Mouse (Mus musculus) MEL (cell line): ENCODE data around the gene Ndufaf2. TPM values are rescaled to one million over a fixed set of nuclear protein-coding genes. Genes with fewer than 3 reads are reported as not detected.

Source experiments
- DNase-seq: peaks from one replicate; pipeline ENCODE4 v3.0.0; 2011; ENCODE audit warnings: low read depth, low spot score
- H3K27ac ChIP-seq: 2 replicates; pipeline ENCODE4 v1.5.1; 2012; ENCODE audit warnings: low read depth, mild to moderate bottlenecking, control low read depth, low read length, moderate library complexity; ENCODE audit not compliant: control insufficient read depth
- H3K27me3 ChIP-seq, 2 experiments: fragments of 150-350 bp in 1 of 2; sonication (generic) in 1 of 2; 2 replicates each; pipeline ENCODE4 v1.6.1; 2012; ENCODE audit warnings: low read length in 2 of 2, mild to moderate bottlenecking in 2 of 2, improper control_type of control experiment in 1 of 2, moderate library complexity in 1 of 2; ENCODE audit not compliant: insufficient read depth in 2 of 2, control insufficient read depth in 1 of 2
- H3K36me3 ChIP-seq, 2 experiments: 2 replicates each; pipeline ENCODE4 v1.6.1; 2012 to 2014; ENCODE audit warnings: low read length in 2 of 2, improper control_type of control experiment in 1 of 2, inconsistent platforms in 1 of 2, mild to moderate bottlenecking in 1 of 2; ENCODE audit not compliant: insufficient read depth in 2 of 2, control insufficient read depth in 1 of 2
- H3K4me1 ChIP-seq, 2 experiments: fragments of 150-350 bp in 1 of 2; sonication (generic) in 1 of 2; 2 replicates each; pipeline ENCODE4 v1.6.1; 2012; ENCODE audit warnings: low read length in 2 of 2, improper control_type of control experiment in 1 of 2, mild to moderate bottlenecking in 1 of 2; ENCODE audit not compliant: insufficient read depth in 2 of 2, control insufficient read depth in 1 of 2
- H3K4me3 ChIP-seq, 2 experiments: fragments of 150-350 bp in 1 of 2; sonication (generic) in 1 of 2; 2 replicates each; pipeline ENCODE4 v1.5.1; 2012; ENCODE audit warnings: low read depth in 2 of 2, low read length in 2 of 2, mild to moderate bottlenecking in 2 of 2, moderate library complexity in 2 of 2, control low read depth in 1 of 2, improper control_type of control experiment in 1 of 2; ENCODE audit not compliant: control insufficient read depth in 1 of 2, insufficient read depth in 1 of 2
- H3K79me2 ChIP-seq: 2 replicates; pipeline ENCODE4 v1.6.1; 2012; ENCODE audit warnings: mild to moderate bottlenecking, low read length, moderate library complexity; ENCODE audit not compliant: control insufficient read depth, poor library complexity, insufficient read depth
- H3K9ac ChIP-seq: 2 replicates; pipeline ENCODE4 v1.6.1; 2012; ENCODE audit warnings: low read depth, mild to moderate bottlenecking, control low read depth, low read length, moderate library complexity; ENCODE audit not compliant: control insufficient read depth, poor library complexity, severe bottlenecking
- H3K9me3 ChIP-seq: fragments of 150-350 bp; sonication (generic); replicated peaks from 2 replicates; pipeline ENCODE4 v1.6.1; 2012; ENCODE audit warnings: mild to moderate bottlenecking, low read length, improper control_type of control experiment, moderate library complexity; ENCODE audit not compliant: insufficient read depth
- BHLHE40 ChIP-seq: IDR thresholded peaks from 2 replicates; pipeline ENCODE4 v1.6.1; 2012; ENCODE audit warnings: low read depth, mild to moderate bottlenecking, inconsistent platforms, low read length, improper control_type of control experiment, borderline replicate concordance
- CHD2 ChIP-seq: IDR thresholded peaks from 2 replicates; pipeline ENCODE4 v1.6.1; 2011; ENCODE audit warnings: low read length, improper control_type of control experiment
- CTCF ChIP-seq, 3 experiments: IDR thresholded peaks in 2 of 3; conservative IDR thresholded peaks in 1 of 3; 2 replicates each; pipeline ENCODE4 v1.5.1; 2011 to 2012; ENCODE audit warnings: low read length in 3 of 3, low read depth in 2 of 3, mild to moderate bottlenecking in 2 of 3, improper control_type of control experiment in 1 of 3, inconsistent platforms in 1 of 3, mixed read lengths in 1 of 3, moderate library complexity in 1 of 3; ENCODE audit not compliant: control insufficient read depth in 1 of 3, insufficient read depth in 1 of 3, poor library complexity in 1 of 3, severe bottlenecking in 1 of 3
- ELF1 ChIP-seq: IDR thresholded peaks from 2 replicates; pipeline ENCODE4 v1.6.1; 2014; ENCODE audit warnings: low read depth, mild to moderate bottlenecking, inconsistent platforms, low read length, improper control_type of control experiment, moderate library complexity
- EP300 ChIP-seq, 2 experiments: IDR thresholded peaks; 2 replicates each; pipeline ENCODE4 v1.6.1; 2011; ENCODE audit warnings: improper control_type of control experiment in 2 of 2, low read length in 2 of 2, low read depth in 1 of 2, mild to moderate bottlenecking in 1 of 2
- ETS1 ChIP-seq: IDR thresholded peaks from 2 replicates; pipeline ENCODE4 v1.6.1; 2012; ENCODE audit warnings: low read depth, mild to moderate bottlenecking, inconsistent platforms, low read length, improper control_type of control experiment, moderate library complexity
- GATA1 ChIP-seq: IDR thresholded peaks from 2 replicates; pipeline ENCODE4 v1.6.1; 2011; ENCODE audit warnings: low read depth, low read length, improper control_type of control experiment
- HCFC1 ChIP-seq: IDR thresholded peaks from 2 replicates; pipeline ENCODE4 v1.6.1; 2012; ENCODE audit warnings: low read depth, mild to moderate bottlenecking, inconsistent platforms, low read length, improper control_type of control experiment, moderate library complexity
- JUND ChIP-seq: IDR thresholded peaks from 2 replicates; pipeline ENCODE4 v1.6.1; 2011; ENCODE audit warnings: low read depth, mild to moderate bottlenecking, improper control_type of control experiment, low read length
- KAT2A ChIP-seq: conservative IDR thresholded peaks from 2 replicates; pipeline ENCODE4 v1.6.1; 2012; ENCODE audit warnings: low read depth, low read length, improper control_type of control experiment, inconsistent platforms
- MAFK ChIP-seq: IDR thresholded peaks from 2 replicates; pipeline ENCODE4 v1.6.1; 2011; ENCODE audit warnings: low read depth, mild to moderate bottlenecking, low read length, improper control_type of control experiment, borderline replicate concordance
- MAZ ChIP-seq: IDR thresholded peaks from 2 replicates; pipeline ENCODE4 v1.6.1; 2012; ENCODE audit warnings: low read depth, mild to moderate bottlenecking, inconsistent platforms, low read length, improper control_type of control experiment
- MXI1 ChIP-seq: IDR thresholded peaks from 2 replicates; pipeline ENCODE4 v1.6.1; 2011; ENCODE audit warnings: mild to moderate bottlenecking, low read depth, low read length, improper control_type of control experiment
- MYB ChIP-seq: IDR thresholded peaks from 2 replicates; pipeline ENCODE4 v1.6.1; 2011; ENCODE audit warnings: mild to moderate bottlenecking, low read depth, low read length, improper control_type of control experiment
- MYC ChIP-seq: IDR thresholded peaks from 2 replicates; pipeline ENCODE4 v1.6.1; 2011; ENCODE audit warnings: low read depth, mild to moderate bottlenecking, low read length, improper control_type of control experiment, moderate library complexity
- NELFE ChIP-seq: IDR thresholded peaks from 2 replicates; pipeline ENCODE4 v1.6.1; 2011; ENCODE audit warnings: low read depth, low read length, improper control_type of control experiment
- NRF1 ChIP-seq: IDR thresholded peaks from 2 replicates; pipeline ENCODE4 v1.6.1; 2014; ENCODE audit warnings: low read depth, mild to moderate bottlenecking, inconsistent platforms, low read length, improper control_type of control experiment, moderate library complexity; ENCODE audit not compliant: poor library complexity, insufficient read depth, severe bottlenecking
- POLR2A ChIP-seq, 2 experiments: IDR thresholded peaks; 2 replicates each; pipeline ENCODE4 v1.6.1; 2011 to 2012; ENCODE audit warnings: low read length in 2 of 2, mild to moderate bottlenecking in 2 of 2, control low read depth in 1 of 2, improper control_type of control experiment in 1 of 2, low read depth in 1 of 2, moderate library complexity in 1 of 2; ENCODE audit not compliant: control insufficient read depth in 1 of 2, insufficient read depth in 1 of 2, poor library complexity in 1 of 2
- POLR2AphosphoS2 ChIP-seq: IDR thresholded peaks from 2 replicates; pipeline ENCODE4 v1.6.1; 2011; ENCODE audit warnings: low read length, improper control_type of control experiment
- POLR2AphosphoS5 ChIP-seq: IDR thresholded peaks from 2 replicates; pipeline ENCODE4 v1.6.1; 2012; ENCODE audit warnings: low read depth, borderline replicate concordance, mild to moderate bottlenecking, inconsistent platforms, low read length, moderate library complexity, mixed read lengths
- SIN3A ChIP-seq: IDR thresholded peaks from 2 replicates; pipeline ENCODE4 v1.6.1; 2012; ENCODE audit warnings: low read length, improper control_type of control experiment, inconsistent platforms
- SMC3 ChIP-seq: IDR thresholded peaks from 2 replicates; pipeline ENCODE4 v1.6.1; 2011; ENCODE audit warnings: low read depth, low read length, improper control_type of control experiment
- TAL1 ChIP-seq: IDR thresholded peaks from 2 replicates; pipeline ENCODE4 v1.6.1; 2012; ENCODE audit warnings: mild to moderate bottlenecking, inconsistent platforms, low read length, moderate library complexity, mixed read lengths
- TBP ChIP-seq: IDR thresholded peaks from 2 replicates; pipeline ENCODE4 v1.8.0; 2011; ENCODE audit warnings: low read depth, low read length, improper control_type of control experiment
- TCF12 ChIP-seq: IDR thresholded peaks from 2 replicates; pipeline ENCODE4 v1.6.1; 2014; ENCODE audit warnings: low read depth, mild to moderate bottlenecking, inconsistent platforms, low read length, improper control_type of control experiment, moderate library complexity
- UBTF ChIP-seq: IDR thresholded peaks from 2 replicates; pipeline ENCODE4 v1.6.1; 2012; ENCODE audit warnings: low read depth, mild to moderate bottlenecking, inconsistent platforms, low read length, improper control_type of control experiment, moderate library complexity, borderline replicate concordance; ENCODE audit not compliant: insufficient read depth
- USF1 ChIP-seq: IDR thresholded peaks from 2 replicates; pipeline ENCODE4 v1.6.1; 2014; ENCODE audit warnings: low read depth, mild to moderate bottlenecking, inconsistent platforms, low read length, improper control_type of control experiment, moderate library complexity
- USF2 ChIP-seq, 2 experiments: IDR thresholded peaks; 2 replicates each; pipeline ENCODE4 v1.6.1; 2011 to 2012; ENCODE audit warnings: improper control_type of control experiment in 2 of 2, low read length in 2 of 2, borderline replicate concordance in 1 of 2, inconsistent platforms in 1 of 2, low read depth in 1 of 2, mild to moderate bottlenecking in 1 of 2; ENCODE audit not compliant: insufficient read depth in 1 of 2
- ZC3H11A ChIP-seq: IDR thresholded peaks from 2 replicates; pipeline ENCODE4 v1.6.1; 2012; ENCODE audit warnings: low read depth, mild to moderate bottlenecking, inconsistent platforms, low read length, improper control_type of control experiment
- ZMIZ1 ChIP-seq: IDR thresholded peaks from 2 replicates; pipeline ENCODE4 v1.6.1; 2012; ENCODE audit warnings: low read depth, mild to moderate bottlenecking, inconsistent platforms, low read length, improper control_type of control experiment, moderate library complexity
- ZNF384 ChIP-seq: IDR thresholded peaks from 2 replicates; pipeline ENCODE4 v1.6.1; 2012; ENCODE audit warnings: low read depth, mild to moderate bottlenecking, inconsistent platforms, low read length, improper control_type of control experiment
- polyA plus RNA-seq, 2 experiments: library from polyadenylated mRNA; stranded (reverse) in 1 of 2; unstranded in 1 of 2; fragments of >175 nt in 1 of 2; fragments of >200 nt in 1 of 2; gene quantifications; 2 replicates each; pipeline versions ENCODE4 v1.2.1 to v1.2.4; 2012; ENCODE audit warnings: low replicate concordance in 2 of 2, low read depth in 1 of 2; ENCODE audit not compliant: insufficient read length in 2 of 2, insufficient read depth in 1 of 2, missing spikeins in 1 of 2
- total RNA-seq: library from RNA; depleted of rRNA; stranded (reverse); fragments of 300-350 nt; gene quantifications from 2 replicates; pipeline ENCODE4 v1.2.3, GENCODE M21; 2012

The Ndufaf2 gene
- total and polyA plus RNA-seq, 3 experiments: 50.9 to 76.0 TPM; not detected in 1

GRCm38 (mm10) chr13:108043431-108044221, 114.8 kb downstream of the Ndufaf2 start (continued):
- TF ChIP-seq CTCF (IDR thresholded peaks at IDR 0.05 in 2 of 3, conservative IDR thresholded peaks at IDR 0.05 in 1 of 3; ENCODE audit: control insufficient read depth in 1 of 3, insufficient read depth in 1 of 3, low read depth in 2 of 3, low read length in 3 of 3, poor library complexity in 1 of 3, severe bottlenecking in 1 of 3): peak in 1 of 3 experiments; percentile 17; a peak in 1 of 6 replicates
- TF ChIP-seq KAT2A: no peak
- no peak for TF ChIP-seq EP300 (IDR thresholded peaks at IDR 0.05; ENCODE audit: low read depth in 1 of 2, low read length in 2 of 2)
- no peak for TF ChIP-seq CHD2
- TF ChIP-seq TBP: no peak; the same call in 1 of the 2 replicates
- TF ChIP-seq ETS1: no peak; the same call in 1 of the 2 replicates
- no peak for TF ChIP-seq ZMIZ1
- TF ChIP-seq UBTF: no peak
- 0 out of 2 replicates have a peak, but pooled peaks have one; percentile 19 for TF ChIP-seq SMC3
- no peak for TF ChIP-seq ELF1
- TF ChIP-seq, all 39 proteins: peak for 9

DNA sequence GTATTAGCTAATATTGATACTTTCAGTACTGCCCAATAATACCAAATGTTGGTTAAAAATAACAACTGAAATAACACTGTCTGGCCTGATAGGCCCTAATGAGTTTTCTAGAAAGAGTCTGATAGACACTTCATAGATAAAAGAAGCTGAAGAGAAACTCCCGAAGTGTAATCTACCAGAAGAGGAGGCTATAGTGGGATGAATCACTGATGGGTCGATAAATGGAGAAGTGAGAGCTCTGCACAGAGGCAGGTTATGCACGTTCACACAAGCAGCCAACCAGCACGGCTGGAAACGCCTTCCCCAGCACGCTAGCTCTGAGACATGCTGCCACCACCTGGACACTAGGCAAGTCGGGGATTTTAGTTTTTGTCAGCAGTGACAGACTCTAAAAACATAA, 117.1 kb downstream of the Ndufaf2 start:
- Histone ChIP-seq H3K36me3 (peaks cover 0 to 41% of the 10 kb centered on the region in 2 experiments; a peak in 3 of 4 replicates), H3K27me3 (no peaks in the 10 kb centered on the region), H3K9me3 (no peaks in the 10 kb centered on the region), H3K4me1 (peaks cover 17 to 31% of the 10 kb centered on the region in 2 experiments), H3K4me3 (no peak overlapping the region; a peak in 1 of 4 replicates), H3K79me2 (peaks cover 22% of the 10 kb centered on the region), H3K9ac (no peak overlapping the region), H3K27ac (no peak overlapping the region)
- peak; percentile 95 for DNase-seq
- TF ChIP-seq BHLHE40 (peak; percentile 91), TAL1 (peak; percentile 52), KAT2A (no peak), NELFE (no peak), ZC3H11A (peak; percentile 82), USF2 (IDR thresholded peaks at IDR 0.05; ENCODE audit: borderline replicate concordance in 1 of 2, insufficient read depth in 1 of 2, low read depth in 1 of 2, low read length in 2 of 2) (no peak), ZNF384 (no peak), UBTF (no peak), POLR2AphosphoS2 (no peak), ELF1 (no peak; the same call in 1 of the 2 replicates), MAZ (peak; percentile 76; the same call in 1 of the 2 replicates), EP300 (IDR thresholded peaks at IDR 0.05; ENCODE audit: low read depth in 1 of 2, low read length in 2 of 2) (peak; percentile 96 to 99), ETS1 (peak; percentile 97), TCF12 (peak; percentile 96), POLR2A (IDR thresholded peaks at IDR 0.05; ENCODE audit: control insufficient read depth in 1 of 2, insufficient read depth in 1 of 2, low read depth in 1 of 2, low read length in 2 of 2, poor library complexity in 1 of 2) (no peak), HCFC1 (peak; percentile 57; the same call in 1 of the 2 replicates), CHD2 (no peak; the same call in 1 of the 2 replicates), MXI1 (peak; percentile 84), SIN3A (peak; percentile 96), MYC (peak; percentile 91), POLR2AphosphoS5 (no peak), MYB (peak; percentile 47; the same call in 1 of the 2 replicates), ZMIZ1 (0 out of 2 replicates have a peak, but pooled peaks have one; percentile 73), MAFK (peak; percentile 74), JUND (peak; percentile 97), SMC3 (peak; percentile 84), GATA1 (peak; percentile 100), USF1 (no peak), NRF1 (no peak)
